Mouse (Mus musculus) forebrain, postnatal 0 days (tissue): ENCODE data around the gene Zmynd11. TPM values are rescaled to one million over a fixed set of nuclear protein-coding genes. Genes with fewer than 3 reads are reported as not detected.

Source experiments
- ATAC-seq: fragments of 200-750 bp; cut with Nextera tagmentation; 2 replicates; pipeline ENCODE4 v1.8.0; 2017; ENCODE audit warnings: mild to moderate bottlenecking, moderate library complexity
- DNase-seq: peaks from one replicate; pipeline ENCODE4 v3.0.0-alpha.2; 2015
- H3K27ac ChIP-seq: fragments of 300-500 bp; sonication (generic); 2 replicates; pipeline ENCODE4 v1.5.1; 2014; ENCODE audit warnings: low read depth, mild to moderate bottlenecking, antibody characterized with exemption, low read length, moderate library complexity, mixed read lengths
- H3K27me3 ChIP-seq: fragments of 300-500 bp; sonication (generic); 2 replicates; pipeline ENCODE4 v1.6.1; 2014; ENCODE audit warnings: mild to moderate bottlenecking, low read length, mixed read lengths; ENCODE audit not compliant: insufficient read depth
- H3K36me3 ChIP-seq: fragments of 300-500 bp; sonication (generic); 2 replicates; pipeline ENCODE4 v1.6.1; 2014; ENCODE audit warnings: mild to moderate bottlenecking, moderate library complexity; ENCODE audit not compliant: insufficient read depth
- H3K4me1 ChIP-seq: fragments of 300-500 bp; sonication (generic); 2 replicates; pipeline ENCODE4 v1.6.1; 2014; ENCODE audit warnings: antibody characterized with exemption; ENCODE audit not compliant: insufficient read depth
- H3K4me2 ChIP-seq: fragments of 300-500 bp; sonication (generic); 2 replicates; pipeline ENCODE4 v1.6.1; 2014; ENCODE audit warnings: low read depth, mild to moderate bottlenecking, moderate library complexity
- H3K4me3 ChIP-seq: fragments of 300-500 bp; sonication (generic); 2 replicates; pipeline ENCODE4 v1.5.1; 2014; ENCODE audit warnings: low read depth, low read length, mixed read lengths
- H3K9ac ChIP-seq: fragments of 300-500 bp; sonication (generic); 2 replicates; pipeline ENCODE4 v1.6.1; 2014; ENCODE audit warnings: mild to moderate bottlenecking
- H3K9me3 ChIP-seq: fragments of 300-500 bp; sonication (generic); 2 replicates; pipeline ENCODE4 v1.6.1; 2016; ENCODE audit warnings: low read length
- CTCF ChIP-seq: sonication (generic); IDR thresholded peaks from 2 replicates; pipeline ENCODE4 v1.5.1; 2016; ENCODE audit warnings: antibody characterized with exemption, control low read depth, low read depth
- WGBS: fragments of 180-500 bp; shearing (Covaris S2); extraction: QIAGEN DNeasy Blood & Tissue Kit; methylation state at CpG from one replicate; pipeline ENCODE4 v1.1.7; 2014; 5-methylcytosine and 5-hydroxymethylcytosine counted together
- polyA plus RNA-seq: library from polyadenylated mRNA; unstranded; fragments of >200 nt; fragmentation: Nextera tagmentation; extraction: Ambion mirVana; gene quantifications from 2 replicates; pipeline ENCODE4 v1.2.1, GENCODE M21; 2015
- total RNA-seq: library from RNA; depleted of rRNA; stranded (reverse); fragments of >200 nt; gene quantifications from 2 replicates; pipeline ENCODE4 v1.2.3, GENCODE M21; 2014; rRNA removed

Zmynd11 gene
- total RNA-seq (237 and 240 TPM in 2 replicates), polyA plus RNA-seq (116 and 157 TPM in 2 replicates)

- H3K36me3 ChIP-seq = no peaks in the 10 kb centered on the region
- peak; percentile 2; the same call in 1 of the 2 replicates for TF ChIP-seq CTCF
- H3K9ac ChIP-seq = peak within 1 kb of the TSS; percentile 99
- H3K4me2 ChIP-seq = peak within 1 kb of the TSS; percentile 62
- H3K27me3 ChIP-seq = no peaks in the 10 kb centered on the region
- peaks cover 17% of the 10 kb centered on the region for H3K4me1 ChIP-seq
- peak within 1 kb of the TSS; percentile 99 for H3K27ac ChIP-seq
- ATAC-seq = peak; percentile 84
- H3K4me3 ChIP-seq = peak within 1 kb of the TSS; percentile 90
- under 1% methylated on average over 97 of the region's 98 CpGs for WGBS
- peak; percentile 79 for DNase-seq
- H3K9me3 ChIP-seq = no peaks in the 10 kb centered on the region
Observed at GRCm38 (mm10) chr13:9764646-9765536, at the start of gene Zmynd11. Zmynd11 (minus strand) TSS chr13:9765330.

GRCm38 (mm10) chr13:9795889-9796631, 30.9 kb upstream of the Zmynd11 start:
- peak; percentile 61 for DNase-seq
- no peak for TF ChIP-seq CTCF
- WGBS = 1% methylated on average over 12 of the region's 12 CpGs
- no peaks in the 10 kb centered on the region for H3K9me3 ChIP-seq
- 0 out of 2 replicates have a peak overlapping the region, but pooled peaks have one; percentile 35 for H3K27ac ChIP-seq
- no peaks in the 10 kb centered on the region for H3K27me3 ChIP-seq
- peak overlapping the region; percentile 68 for H3K4me2 ChIP-seq
- H3K36me3 ChIP-seq = no peaks in the 10 kb centered on the region
- peak overlapping the region; percentile 42 for H3K9ac ChIP-seq
- H3K4me1 ChIP-seq = no peaks in the 10 kb centered on the region
- H3K4me3 ChIP-seq = peak overlapping the region; percentile 37
- peak; percentile 84 for ATAC-seq

- Histone ChIP-seq H3K9me3 (no peaks in the 10 kb centered on the region), H3K4me3 (no peak overlapping the region), H3K4me2 (no peak overlapping the region), H3K27me3 (no peaks in the 10 kb centered on the region), H3K9ac (no peak overlapping the region), H3K36me3 (no peaks in the 10 kb centered on the region), H3K27ac (no peak overlapping the region), H3K4me1 (no peaks in the 10 kb centered on the region)
- ATAC-seq = no peak
- WGBS = 38% methylated on average over 3 of the region's 3 CpGs
- no peak for TF ChIP-seq CTCF
- DNase-seq = no peak
Observed at GRCm38 (mm10) chr13:9786050-9786449, 20.9 kb upstream of the Zmynd11 start.

GRCm38 (mm10) chr13:9783717-9784116, 18.6 kb upstream of the Zmynd11 start:
- WGBS = 85% methylated on average over 3 of the region's 3 CpGs
- H3K4me1 ChIP-seq = no peaks in the 10 kb centered on the region
- H3K4me2 ChIP-seq = no peak overlapping the region
- H3K27ac ChIP-seq = no peak overlapping the region
- H3K4me3 ChIP-seq = no peak overlapping the region
- no peak for TF ChIP-seq CTCF
- H3K9ac ChIP-seq = no peak overlapping the region
- H3K27me3 ChIP-seq = no peaks in the 10 kb centered on the region
- ATAC-seq = no peak
- no peaks in the 10 kb centered on the region for H3K36me3 ChIP-seq
- DNase-seq = no peak
- no peaks in the 10 kb centered on the region for H3K9me3 ChIP-seq

GRCm38 (mm10) chr13:9775901-9776300, 10.8 kb upstream of the Zmynd11 start:
- Histone ChIP-seq H3K4me1 (no peaks in the 10 kb centered on the region), H3K27ac (no peak overlapping the region), H3K9me3 (no peaks in the 10 kb centered on the region), H3K27me3 (no peaks in the 10 kb centered on the region), H3K36me3 (no peaks in the 10 kb centered on the region), H3K4me2 (no peak overlapping the region), H3K4me3 (no peak overlapping the region), H3K9ac (no peak overlapping the region)
- no peak for DNase-seq
- ATAC-seq = no peak
- TF ChIP-seq CTCF = no peak
- WGBS = 86% methylated on average over 5 of the region's 5 CpGs

GRCm38 (mm10) chr13:9774077-9774476, 8.9 kb upstream of the Zmynd11 start:
- DNase-seq (no peak), ATAC-seq (no peak)
- no peak for TF ChIP-seq CTCF
- no peak overlapping the region for H3K4me3 ChIP-seq
- H3K4me1 ChIP-seq = no peaks in the 10 kb centered on the region
- no peaks in the 10 kb centered on the region for H3K36me3 ChIP-seq
- H3K9me3 ChIP-seq = no peaks in the 10 kb centered on the region
- no peak overlapping the region for H3K27ac ChIP-seq
- H3K9ac ChIP-seq = no peak overlapping the region
- H3K27me3 ChIP-seq = no peaks in the 10 kb centered on the region
- H3K4me2 ChIP-seq = no peak overlapping the region

- H3K4me1 ChIP-seq = peaks cover 8% of the 10 kb centered on the region
- H3K4me2 ChIP-seq = no peak overlapping the region
- H3K27me3 ChIP-seq = no peaks in the 10 kb centered on the region
- DNase-seq (no peak), ATAC-seq (no peak)
- no peak overlapping the region for H3K9ac ChIP-seq
- no peaks in the 10 kb centered on the region for H3K9me3 ChIP-seq
- no peak overlapping the region for H3K4me3 ChIP-seq
- no peaks in the 10 kb centered on the region for H3K36me3 ChIP-seq
- WGBS = 69% methylated on average over 5 of the region's 5 CpGs
- no peak for TF ChIP-seq CTCF
- H3K27ac ChIP-seq = no peak overlapping the region
Observed at GRCm38 (mm10) chr13:9767279-9767678, 2.1 kb upstream of the Zmynd11 start.
